Mouse (Mus musculus) CH12.LX (cell line): Measurements from ENCODE around the gene Olfr1034.
"Not testable (repeated sequence)": the region's sequence is repeated elsewhere in the genome, so short reads cannot be mapped to it uniquely, and the experiment has no call there.

ENCODE experiments used
- BHLHE40 ChIP-seq: IDR thresholded peaks from 2 replicates; pipeline ENCODE4 v1.6.1; 2011; ENCODE audit warnings: mild to moderate bottlenecking, low read depth, low read length, improper control_type of control experiment
- CTCF ChIP-seq, 2 experiments: IDR thresholded peaks in 1 of 2; conservative IDR thresholded peaks in 1 of 2; 2 replicates each; pipeline ENCODE4 v1.5.1; 2011 to 2012; ENCODE audit warnings: low read depth in 2 of 2, low read length in 2 of 2, improper control_type of control experiment in 1 of 2, inconsistent platforms in 1 of 2, mild to moderate bottlenecking in 1 of 2, moderate library complexity in 1 of 2
- EP300 ChIP-seq: IDR thresholded peaks from 2 replicates; pipeline ENCODE4 v1.6.1; 2011; ENCODE audit warnings: low read length, improper control_type of control experiment
- GABPA ChIP-seq: IDR thresholded peaks from 2 replicates; pipeline ENCODE4 v1.6.1; 2012; ENCODE audit warnings: low read depth, low read length, improper control_type of control experiment, inconsistent platforms; ENCODE audit not compliant: insufficient replicate concordance
- HCFC1 ChIP-seq: IDR thresholded peaks from 2 replicates; pipeline ENCODE4 v1.6.1; 2012; ENCODE audit warnings: low read depth, mild to moderate bottlenecking, inconsistent platforms, low read length, improper control_type of control experiment
- MEF2A ChIP-seq: IDR thresholded peaks from 2 replicates; pipeline ENCODE4 v1.6.1; 2014; ENCODE audit warnings: low read depth, mild to moderate bottlenecking, inconsistent platforms, low read length, improper control_type of control experiment, borderline replicate concordance
- NRF1 ChIP-seq: IDR thresholded peaks from 2 replicates; pipeline ENCODE4 v1.6.1; 2014; ENCODE audit warnings: low read depth, mild to moderate bottlenecking, inconsistent platforms, low read length, improper control_type of control experiment, moderate library complexity
- POLR2A ChIP-seq: IDR thresholded peaks from 2 replicates; pipeline ENCODE4 v1.6.1; 2011; ENCODE audit warnings: low read depth, mild to moderate bottlenecking, improper control_type of control experiment, low read length
- POLR2AphosphoS2 ChIP-seq: IDR thresholded peaks from 2 replicates; pipeline ENCODE4 v1.6.1; 2011; ENCODE audit warnings: low read depth, low read length, improper control_type of control experiment
- SIN3A ChIP-seq: IDR thresholded peaks from 2 replicates; pipeline ENCODE4 v1.6.1; 2012; ENCODE audit warnings: low read length, improper control_type of control experiment, inconsistent platforms
- SMC3 ChIP-seq: IDR thresholded peaks from 2 replicates; pipeline ENCODE4 v1.6.1; 2011; ENCODE audit warnings: low read depth, low read length, improper control_type of control experiment
- ZNF384 ChIP-seq: IDR thresholded peaks from 2 replicates; pipeline ENCODE4 v1.6.1; 2012; ENCODE audit warnings: low read depth, low read length, improper control_type of control experiment, inconsistent platforms

DNA sequence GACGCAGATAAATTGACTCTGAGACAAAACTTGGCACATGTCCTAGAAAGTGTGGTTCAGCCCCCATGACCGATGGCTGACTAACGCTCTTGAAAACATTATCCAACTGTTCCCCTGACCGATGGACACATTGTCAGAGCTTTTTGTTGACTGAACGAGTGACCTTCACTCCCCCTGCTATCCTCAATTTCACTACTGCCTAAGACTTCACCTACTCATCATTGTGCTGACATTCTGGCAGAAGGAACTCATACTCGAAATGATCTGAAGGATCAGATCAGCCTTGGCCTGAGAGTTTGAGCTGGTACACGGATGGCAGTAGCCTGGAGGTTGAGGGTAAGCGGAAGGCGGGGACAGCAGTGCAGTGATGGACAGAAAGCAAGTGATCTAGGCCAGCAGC, 24.1 kb upstream of the Olfr1034 start:
- not testable (repeated sequence) for TF ChIP-seq BHLHE40; GABPA; CTCF (conservative IDR thresholded peaks at IDR 0.05 in 1 of 2, IDR thresholded peaks at IDR 0.05 in 1 of 2; ENCODE audit: low read depth in 2 of 2, low read length in 2 of 2); HCFC1; SMC3; POLR2AphosphoS2; ZNF384; EP300; POLR2A; MEF2A; SIN3A; NRF1
